Mouse (Mus musculus) hindbrain, embryonic 13.5 days (tissue): Measurements from ENCODE around the gene Gnb1l. TPM values are rescaled to one million over a fixed set of nuclear protein-coding genes. Genes with fewer than 3 reads are reported as not detected.

Experiments
- ATAC-seq: fragments of 200-750 bp; cut with Nextera tagmentation; 2 replicates; pipeline ENCODE4 v1.8.0; 2017; ENCODE audit warnings: moderate TSS enrichment; ENCODE audit not compliant: low FRiP score
- H3K27ac ChIP-seq: fragments of 300-500 bp; sonication (generic); 2 replicates; pipeline ENCODE4 v1.5.1; 2015; ENCODE audit warnings: inconsistent platforms, mild to moderate bottlenecking, moderate library complexity
- H3K27me3 ChIP-seq: fragments of 300-500 bp; sonication (generic); 2 replicates; pipeline ENCODE4 v1.6.1; 2015; ENCODE audit warnings: mild to moderate bottlenecking, inconsistent platforms
- H3K36me3 ChIP-seq: fragments of 300-500 bp; sonication (generic); 2 replicates; pipeline ENCODE4 v1.6.1; 2015; ENCODE audit warnings: mild to moderate bottlenecking, inconsistent platforms
- H3K4me1 ChIP-seq: fragments of 300-500 bp; sonication (generic); replicated peaks from 2 replicates; pipeline ENCODE4 v1.6.1; 2015; ENCODE audit warnings: inconsistent platforms
- H3K4me2 ChIP-seq: fragments of 300-500 bp; sonication (generic); 2 replicates; pipeline ENCODE4 v1.6.1; 2015; ENCODE audit warnings: inconsistent platforms, mild to moderate bottlenecking, moderate library complexity
- H3K4me3 ChIP-seq: fragments of 300-500 bp; sonication (generic); 2 replicates; pipeline ENCODE4 v1.5.1; 2015; ENCODE audit warnings: mild to moderate bottlenecking, inconsistent platforms
- H3K9ac ChIP-seq: fragments of 300-500 bp; sonication (generic); 2 replicates; pipeline ENCODE4 v1.6.1; 2015; ENCODE audit warnings: mild to moderate bottlenecking, inconsistent platforms
- H3K9me3 ChIP-seq: fragments of 300-500 bp; sonication (generic); 2 replicates; pipeline ENCODE4 v1.6.1; 2016; ENCODE audit warnings: inconsistent platforms
- WGBS: fragments of 180-500 bp; shearing (Covaris S2); methylation state at CpG from one replicate; pipeline ENCODE4 v1.1.7; 2015; 5-methylcytosine and 5-hydroxymethylcytosine counted together
- polyA plus RNA-seq: library from polyadenylated mRNA; unstranded; fragments of >200 nt; fragmentation: Nextera tagmentation; extraction: Ambion mirVana; gene quantifications from 2 replicates; pipeline ENCODE4 v1.2.1, GENCODE M21; 2015

The Gnb1l gene
- polyA plus RNA-seq, 1 experiment from 2014 or later = 13.7 TPM

GRCm38 (mm10) chr16:18583673-18584357 lies 85.3 kb downstream of the Gnb1l start:
- no peak overlapping the region for H3K4me2 ChIP-seq
- no peaks in the 10 kb centered on the region for H3K36me3 ChIP-seq
- no peaks in the 10 kb centered on the region for H3K9me3 ChIP-seq
- H3K9ac ChIP-seq = no peak overlapping the region
- peaks cover 97% of the 10 kb centered on the region for H3K27me3 ChIP-seq
- H3K27ac ChIP-seq = no peak overlapping the region
- WGBS = 10% methylated on average over 10 of the region's 10 CpGs
- peaks cover 50% of the 10 kb centered on the region for H3K4me1 ChIP-seq
- H3K4me3 ChIP-seq = no peak overlapping the region
- ATAC-seq = no peak

- peak overlapping the region; percentile 60; the same call in 1 of the 2 replicates for H3K4me2 ChIP-seq
- H3K4me3 ChIP-seq = peak overlapping the region; percentile 35; the same call in 1 of the 2 replicates
- H3K9ac ChIP-seq = no peak overlapping the region
- peaks cover 50% of the 10 kb centered on the region for H3K4me1 ChIP-seq
- H3K36me3 ChIP-seq = no peaks in the 10 kb centered on the region
- H3K27me3 ChIP-seq = peaks cover 99% of the 10 kb centered on the region
- ATAC-seq = no peak
- H3K9me3 ChIP-seq = no peaks in the 10 kb centered on the region
- WGBS = 14% methylated on average over 10 of the region's 10 CpGs
- no peak overlapping the region for H3K27ac ChIP-seq
Measured at GRCm38 (mm10) chr16:18584901-18585510, 86.5 kb downstream of the Gnb1l start.

GRCm38 (mm10) chr16:18585676-18586075 lies 87.2 kb downstream of the Gnb1l start:
- Histone ChIP-seq H3K4me2 (peak overlapping the region; percentile 60), H3K27ac (no peak overlapping the region), H3K4me1 (peaks cover 57% of the 10 kb centered on the region), H3K36me3 (no peaks in the 10 kb centered on the region), H3K4me3 (peak overlapping the region; percentile 35), H3K9me3 (no peaks in the 10 kb centered on the region), H3K27me3 (peaks cover 99% of the 10 kb centered on the region), H3K9ac (no peak overlapping the region)
- 3% methylated on average over 10 of the region's 10 CpGs for WGBS
- no peak for ATAC-seq

- Histone ChIP-seq H3K4me1 (peaks cover 58% of the 10 kb centered on the region), H3K27ac (no peak overlapping the region), H3K27me3 (peaks cover 99% of the 10 kb centered on the region), H3K9me3 (no peaks in the 10 kb centered on the region), H3K4me3 (peak overlapping the region; percentile 35), H3K4me2 (peak overlapping the region; percentile 60), H3K36me3 (no peaks in the 10 kb centered on the region), H3K9ac (peak overlapping the region; percentile 62)
- no peak for ATAC-seq
- WGBS = under 1% methylated on average over 76 of the region's 83 CpGs
Measured at GRCm38 (mm10) chr16:18586076-18586905, 87.8 kb downstream of the Gnb1l start.

GRCm38 (mm10) chr16:18586906-18587546 lies 88.5 kb downstream of the Gnb1l start:
- Histone ChIP-seq H3K27ac (no peak overlapping the region), H3K4me3 (peak overlapping the region; percentile 35), H3K27me3 (peaks cover 99% of the 10 kb centered on the region), H3K4me1 (peaks cover 57% of the 10 kb centered on the region), H3K9me3 (no peaks in the 10 kb centered on the region), H3K4me2 (peak overlapping the region; percentile 60), H3K9ac (peak overlapping the region; percentile 62; the same call in 1 of the 2 replicates), H3K36me3 (no peaks in the 10 kb centered on the region)
- no peak for ATAC-seq
- 2% methylated on average over 28 of the region's 62 CpGs for WGBS

- 0 out of 2 replicates have a peak, but pooled peaks have one; percentile 12 for ATAC-seq
- H3K4me1 ChIP-seq = peaks cover 47% of the 10 kb centered on the region
- WGBS = under 1% methylated on average over 57 of the region's 57 CpGs
- H3K27ac ChIP-seq = no peak overlapping the region
- no peaks in the 10 kb centered on the region for H3K9me3 ChIP-seq
- H3K9ac ChIP-seq = peak overlapping the region; percentile 19; the same call in 1 of the 2 replicates
- H3K36me3 ChIP-seq = no peaks in the 10 kb centered on the region
- H3K27me3 ChIP-seq = peaks cover 97% of the 10 kb centered on the region
- H3K4me3 ChIP-seq = peak overlapping the region; percentile 24; the same call in 1 of the 2 replicates
- peak overlapping the region; percentile 31 for H3K4me2 ChIP-seq
Measured at GRCm38 (mm10) chr16:18587847-18588737, 89.6 kb downstream of the Gnb1l start.

GRCm38 (mm10) chr16:18588738-18589055 lies 90.2 kb downstream of the Gnb1l start:
- no peak overlapping the region for H3K9ac ChIP-seq
- H3K27ac ChIP-seq = no peak overlapping the region
- no peaks in the 10 kb centered on the region for H3K36me3 ChIP-seq
- H3K9me3 ChIP-seq = no peaks in the 10 kb centered on the region
- peaks cover 97% of the 10 kb centered on the region for H3K27me3 ChIP-seq
- under 1% methylated on average over 27 of the region's 31 CpGs for WGBS
- H3K4me2 ChIP-seq = peak overlapping the region; percentile 31; the same call in 1 of the 2 replicates
- peaks cover 47% of the 10 kb centered on the region for H3K4me1 ChIP-seq
- H3K4me3 ChIP-seq = no peak overlapping the region
- 0 out of 2 replicates have a peak, but pooled peaks have one; percentile 2 for ATAC-seq

GRCm38 (mm10) chr16:18589080-18589621 lies 90.6 kb downstream of the Gnb1l start:
- Histone ChIP-seq H3K4me2 (no peak overlapping the region), H3K36me3 (no peaks in the 10 kb centered on the region), H3K9ac (no peak overlapping the region), H3K4me1 (peaks cover 47% of the 10 kb centered on the region), H3K4me3 (no peak overlapping the region), H3K27ac (no peak overlapping the region), H3K27me3 (peaks cover 97% of the 10 kb centered on the region), H3K9me3 (no peaks in the 10 kb centered on the region)
- ATAC-seq = no peak
- 8% methylated on average over 9 of the region's 9 CpGs for WGBS

GRCm38 (mm10) chr16:18589804-18590790 lies 91.6 kb downstream of the Gnb1l start, which contains the start of gene Tbx1:
Tbx1 (minus strand) TSS chr16:18590671.
- Histone ChIP-seq H3K9ac (no peak within 1 kb of the TSS), H3K4me2 (peak within 1 kb of the TSS; percentile 41), H3K4me1 (peaks cover 47% of the 10 kb centered on the region), H3K4me3 (peak within 1 kb of the TSS; percentile 22), H3K27ac (no peak within 1 kb of the TSS), H3K27me3 (peaks cover 97% of the 10 kb centered on the region), H3K9me3 (no peaks in the 10 kb centered on the region), H3K36me3 (no peaks in the 10 kb centered on the region)
- 2% methylated on average over 48 of the region's 48 CpGs for WGBS
- no peak for ATAC-seq
